Comparison of ENCODE assay signal across 8 mouse cellular contexts in genomic region chrX:74962899-74963298, GRCm38 (mm10).
DNase-seq lines count a peak whose midpoint lies in the region; ATAC-seq and TF ChIP-seq lines count a peak whose summit lies in the region.
"Not testable (repeated sequence)": the region's sequence is repeated elsewhere in the genome, so short reads cannot be mapped to it uniquely, and the experiment has no call there.

No protein-coding gene starts in this region.

- H3K4me2 ChIP-seq in kidney, postnatal 0 days (ENCODE audit: low read length); midbrain, embryonic 14.5 days (ENCODE audit: low read length); stomach, postnatal 0 days (replicated peaks; ENCODE audit: low read depth): not testable (repeated sequence)

- H3K79me2 ChIP-seq in heart, adult 2 months (replicated peaks; ENCODE audit: control insufficient read depth, insufficient read depth, low read length): not testable (repeated sequence)

- not testable (repeated sequence) for TF ChIP-seq EP300 in heart, adult 2 months (IDR thresholded peaks at IDR 0.05; ENCODE audit: insufficient read depth, low read depth, low read length); stomach, postnatal 0 days (optimal IDR thresholded peaks at IDR 0.05)

- H3K4me1 ChIP-seq in heart, adult 2 months (ENCODE audit: control insufficient read depth, insufficient read depth, low read length); kidney, postnatal 0 days (replicated peaks; ENCODE audit: insufficient read depth, low read length); midbrain, embryonic 14.5 days (ENCODE audit: control insufficient read depth, insufficient read depth, low read length); stomach, postnatal 0 days (replicated peaks; ENCODE audit: control insufficient read depth, insufficient read depth): not testable (repeated sequence)

- not testable (repeated sequence) for ATAC-seq in kidney, postnatal 0 days (replicated peaks; ENCODE audit: low FRiP score, low read depth); midbrain, embryonic 14.5 days (ENCODE audit: low FRiP score, low TSS enrichment); stomach, postnatal 0 days (ENCODE audit: low FRiP score, low TSS enrichment)

- DNase-seq in A20 (ENCODE audit: low read depth, low spot score): peak; percentile 26
- DNase-seq in adrenal gland, adult 2 months: peak; percentile 6
- peak; percentile 9 for DNase-seq in embryo, embryonic 10 days (ENCODE audit: low spot score)
- DNase-seq in heart, adult 2 months; stomach, postnatal 0 days (ENCODE audit: low spot score): not testable (repeated sequence)
- peak; percentile 12 for DNase-seq in kidney, postnatal 0 days (ENCODE audit: low spot score)
- peak; percentile 2 to 57 for DNase-seq in left cerebral cortex, adult 9 months (ENCODE audit: low spot score in 2 of 2)
- DNase-seq in midbrain, embryonic 14.5 days: peak; percentile 48

- H3K4me3 ChIP-seq in heart, adult 2 months; kidney, postnatal 0 days (replicated peaks; ENCODE audit: low read depth, low read length); midbrain, embryonic 14.5 days (replicated peaks; ENCODE audit: low read depth, low read length); stomach, postnatal 0 days (ENCODE audit: low read depth, low read length): not testable (repeated sequence)

- 25% methylated on average over 1 of the region's 2 CpGs for WGBS in heart, adult 2 months
- 32% methylated on average over 1 of the region's 2 CpGs for WGBS in kidney, postnatal 0 days
- 14% methylated on average over 1 of the region's 2 CpGs for WGBS in midbrain, embryonic 14.5 days
- WGBS in stomach, postnatal 0 days: 33% methylated on average over 1 of the region's 2 CpGs

- H3K36me3 ChIP-seq in heart, adult 2 months (ENCODE audit: control insufficient read depth, insufficient read depth, low read length); kidney, postnatal 0 days (ENCODE audit: insufficient read depth, low read length); midbrain, embryonic 14.5 days (ENCODE audit: control insufficient read depth, insufficient read depth, low read length); stomach, postnatal 0 days (ENCODE audit: control insufficient read depth, insufficient read depth, low read length): not testable (repeated sequence)

- not testable (repeated sequence) for H3K27ac ChIP-seq in heart, adult 2 months; kidney, postnatal 0 days; midbrain, embryonic 14.5 days (replicated peaks; ENCODE audit: low read depth, low read length); stomach, postnatal 0 days (replicated peaks)

- H3K9me3 ChIP-seq in kidney, postnatal 0 days (replicated peaks; ENCODE audit: low read length); midbrain, embryonic 14.5 days (ENCODE audit: control insufficient read depth, low read length); stomach, postnatal 0 days (ENCODE audit: control insufficient read depth, low read length): not testable (repeated sequence)

- intact Hi-C loops in heart, adult 2 months (cut with DNase I): not testable (repeated sequence)

- TF ChIP-seq CTCF in heart, adult 2 months (IDR thresholded peaks at IDR 0.05): peak; percentile 49
- peak; percentile 41; the same call in 1 of the 2 replicates for TF ChIP-seq CTCF in kidney, postnatal 0 days (IDR thresholded peaks at IDR 0.05; ENCODE audit: low read depth)
- peak; percentile 49; the same call in 1 of the 2 replicates for TF ChIP-seq CTCF in stomach, postnatal 0 days (IDR thresholded peaks at IDR 0.05; ENCODE audit: low read depth)

- H3K27me3 ChIP-seq in heart, adult 2 months (ENCODE audit: control insufficient read depth, insufficient read depth, low read length); kidney, postnatal 0 days (ENCODE audit: insufficient read depth, low read length); midbrain, embryonic 14.5 days (ENCODE audit: control insufficient read depth, insufficient read depth, low read length); stomach, postnatal 0 days (ENCODE audit: control insufficient read depth, insufficient read depth, low read length): not testable (repeated sequence)

- TF ChIP-seq POLR2A in heart, adult 2 months (IDR thresholded peaks at IDR 0.05; ENCODE audit: insufficient read depth, low read depth, low read length): not testable (repeated sequence)

- H3K9ac ChIP-seq in heart, adult 2 months (ENCODE audit: low read depth, low read length); kidney, postnatal 0 days (ENCODE audit: low read depth, low read length); midbrain, embryonic 14.5 days (replicated peaks; ENCODE audit: low read length); stomach, postnatal 0 days (ENCODE audit: low read length): not testable (repeated sequence)
